Mouse (Mus musculus) stomach, postnatal 0 days (tissue): Measurements from ENCODE around the gene Il17c.

Source experiments
- CTCF ChIP-seq: IDR thresholded peaks from 2 replicates; pipeline ENCODE4 v1.5.1; 2016; ENCODE audit warnings: antibody characterized with exemption, low read depth, mild to moderate bottlenecking, moderate library complexity
- EP300 ChIP-seq: optimal IDR thresholded peaks from 2 replicates; pipeline ENCODE3; 2016; ENCODE audit warnings: antibody characterized with exemption

GRCm38 (mm10) chr8:122426145-122426544 lies 4.3 kb downstream of the Il17c start:
- TF ChIP-seq CTCF, result no peak
- TF ChIP-seq EP300, result no peak
